Mouse (Mus musculus) liver, adult 2 months (tissue): Measurements from ENCODE around the gene Il17rd.

ENCODE experiments used
- CTCF ChIP-seq: fragments of 200-500 bp; IDR thresholded peaks from 2 replicates; pipeline ENCODE4 v1.5.1; 2011; ENCODE audit warnings: low read depth, low read length, control low read depth
- POLR2A ChIP-seq: fragments of 200-500 bp; IDR thresholded peaks from 2 replicates; pipeline ENCODE4 v1.6.1; 2011; ENCODE audit warnings: low read length, control low read depth; ENCODE audit not compliant: insufficient read depth; ENCODE audit errors: extremely low read depth

GRCm38 (mm10) chr14:27123543-27123942 is 84.8 kb downstream of the Il17rd start:
- no peak for TF ChIP-seq POLR2A
- TF ChIP-seq CTCF, result no peak
